Mouse (Mus musculus) adrenal gland, adult (tissue): ENCODE data around the gene Sptbn4.

Source experiments
- DNase-seq, 2 experiments: peaks; one replicate each; pipeline ENCODE4 v3.0.0; 2022 to 2023; ENCODE audit warnings: low spot score in 1 of 2; ENCODE audit not compliant: inconsistent age in 2 of 2

Sptbn4 gene

GRCm38 (mm10) chr7:27355745-27356240, 91.7 kb downstream of the Sptbn4 start, which contains the start of gene Shkbp1:
Shkbp1 (minus strand) TSS chr7:27356019.
- DNase-seq = peak; percentile 90 to 96

- no peak for DNase-seq
Observed at GRCm38 (mm10) chr7:27355261-27355660, 92.2 kb downstream of the Sptbn4 start.

GRCm38 (mm10) chr7:27354783-27355182, 92.7 kb downstream of the Sptbn4 start:
- peak in 1 of 2 experiments; percentile 21 for DNase-seq

GRCm38 (mm10) chr7:27354144-27354543, 93.3 kb downstream of the Sptbn4 start:
- DNase-seq = peak in 1 of 2 experiments; percentile 60

- DNase-seq = peak in 1 of 2 experiments; percentile 19
Observed at GRCm38 (mm10) chr7:27345444-27345843, 102.0 kb downstream of the Sptbn4 start.

GRCm38 (mm10) chr7:27342595-27342994, 104.9 kb downstream of the Sptbn4 start:
- peak in 1 of 2 experiments; percentile 23 for DNase-seq

GRCm38 (mm10) chr7:27339519-27339918, 108.0 kb downstream of the Sptbn4 start:
- no peak for DNase-seq

GRCm38 (mm10) chr7:27339114-27339513, 108.4 kb downstream of the Sptbn4 start:
- no peak for DNase-seq

- peak in 1 of 2 experiments; percentile 54 for DNase-seq
Observed at GRCm38 (mm10) chr7:27337175-27337853, 110.2 kb downstream of the Sptbn4 start, which contains the start of gene Ltbp4. Ltbp4 (minus strand) TSS chr7:27337692.

- DNase-seq = peak; percentile 88 to 97
Observed at GRCm38 (mm10) chr7:27335928-27336823, 111.3 kb downstream of the Sptbn4 start.

- DNase-seq = no peak
Observed at GRCm38 (mm10) chr7:27335011-27335720, 112.3 kb downstream of the Sptbn4 start.

GRCm38 (mm10) chr7:27334405-27334911, 113.0 kb downstream of the Sptbn4 start:
- peak; percentile 46 to 77 for DNase-seq

- DNase-seq = peak; percentile 35 to 66
Observed at GRCm38 (mm10) chr7:27333316-27333941, 114.1 kb downstream of the Sptbn4 start.

GRCm38 (mm10) chr7:27332353-27333199, 114.9 kb downstream of the Sptbn4 start:
- peak; percentile 87 to 96 for DNase-seq

GRCm38 (mm10) chr7:27331854-27332253, 115.6 kb downstream of the Sptbn4 start:
- DNase-seq = no peak

GRCm38 (mm10) chr7:27331541-27331851, 116.0 kb downstream of the Sptbn4 start:
- peak in 1 of 2 experiments; percentile 73 for DNase-seq

- DNase-seq = peak; percentile 93 to 97
Observed at GRCm38 (mm10) chr7:27330709-27331540, 116.6 kb downstream of the Sptbn4 start.

GRCm38 (mm10) chr7:27329981-27330380, 117.5 kb downstream of the Sptbn4 start:
- DNase-seq = peak in 1 of 2 experiments; percentile 42
